ENCODE assay signal across 12 mouse cellular contexts in genomic region chr11:106397656-106398055, GRCm38 (mm10). TPM values are rescaled to one million over a fixed set of nuclear protein-coding genes. Genes with fewer than 3 reads are reported as not detected.
DNase-seq lines count a peak whose midpoint lies in the region; ATAC-seq and TF ChIP-seq lines count a peak whose summit lies in the region.
"Had no signal": no experiment of that assay in that cellular context is flagged by ENCODE, and none has a peak within 500 bp of the region (broad histone marks: within the 10 kb centered on the region; RNA-seq: fewer than 3 reads in every experiment).

No protein-coding gene starts in this region.

- peak; percentile 1 for DNase-seq in forebrain, postnatal 0 days
- DNase-seq in lung, adult 2 months = no peak
- no peak for DNase-seq in lung, postnatal 14 days
- DNase-seq in R1 (ENCODE audit: low read depth, low spot score) = peak; percentile 41
- DNase-seq in adrenal gland, postnatal 10 days = no peak
- DNase-seq in urinary bladder, postnatal 36 days (ENCODE audit: low spot score in 2 of 2) = no peak
- DNase-seq: right cerebral cortex, postnatal 25 days had no signal

- WGBS in forebrain, postnatal 0 days = 85% methylated on average over 3 of the region's 3 CpGs
- WGBS in forebrain, embryonic 15.5 days = 94% methylated on average over 3 of the region's 3 CpGs
- WGBS in lung, adult 2 months = 89% methylated on average over 3 of the region's 3 CpGs

- no peak for ATAC-seq in forebrain, postnatal 0 days
- ATAC-seq in forebrain, embryonic 15.5 days (replicated peaks) = no peak
- ATAC-seq in megakaryocyte progenitor cell, adult 5-6 weeks (replicated peaks; ENCODE audit: poor library complexity) = peak; percentile 74

- no peak overlapping the region for H3K4me2 ChIP-seq in forebrain, postnatal 0 days (ENCODE audit: low read depth)
- no peak overlapping the region for H3K4me2 ChIP-seq in forebrain, embryonic 15.5 days (replicated peaks)
- H3K4me2 ChIP-seq: limb, embryonic 12.5 days had no signal

- no peak overlapping the region for H3K9ac ChIP-seq in forebrain, postnatal 0 days
- no peak overlapping the region for H3K9ac ChIP-seq in forebrain, embryonic 15.5 days (replicated peaks)
- H3K9ac ChIP-seq: limb, embryonic 12.5 days had no signal

- H3K36me3 ChIP-seq in forebrain, postnatal 0 days (ENCODE audit: insufficient read depth) = peaks cover 32% of the 10 kb centered on the region
- peaks cover 22% of the 10 kb centered on the region for H3K36me3 ChIP-seq in forebrain, embryonic 15.5 days

- no peak overlapping the region for H3K4me3 ChIP-seq in forebrain, postnatal 0 days (ENCODE audit: low read depth, low read length)
- no peak overlapping the region for H3K4me3 ChIP-seq in forebrain, embryonic 15.5 days
- H3K4me3 ChIP-seq in lung, adult 2 months (replicated peaks; ENCODE audit: extremely low read depth, low read depth, low read length) = no peak overlapping the region
- H3K4me3 ChIP-seq: limb, embryonic 12.5 days had no signal

- peak; percentile 47 for TF ChIP-seq CTCF in forebrain, postnatal 0 days (IDR thresholded peaks at IDR 0.05; ENCODE audit: low read depth)
- TF ChIP-seq CTCF in lung, adult 2 months (IDR thresholded peaks at IDR 0.05; ENCODE audit: insufficient read depth, low read length) = peak; percentile 32; the same call in 1 of the 2 replicates

- no peaks in the 10 kb centered on the region for H3K9me3 ChIP-seq in forebrain, postnatal 0 days (ENCODE audit: low read length)
- no peaks in the 10 kb centered on the region for H3K9me3 ChIP-seq in forebrain, embryonic 15.5 days
- H3K9me3 ChIP-seq: limb, embryonic 12.5 days had no signal

- no peaks in the 10 kb centered on the region for H3K27me3 ChIP-seq in forebrain, postnatal 0 days (ENCODE audit: insufficient read depth, low read length)
- H3K27me3 ChIP-seq in forebrain, embryonic 15.5 days = no peaks in the 10 kb centered on the region
- H3K27me3 ChIP-seq: limb, embryonic 12.5 days had no signal

- no peaks in the 10 kb centered on the region for H3K4me1 ChIP-seq in forebrain, postnatal 0 days (ENCODE audit: insufficient read depth)
- H3K4me1 ChIP-seq in forebrain, embryonic 15.5 days = no peaks in the 10 kb centered on the region
- H3K4me1 ChIP-seq in lung, adult 2 months (ENCODE audit: control insufficient read depth, insufficient read depth, low read length) = no peaks in the 10 kb centered on the region
- H3K4me1 ChIP-seq: limb, embryonic 12.5 days had no signal

- H3K27ac ChIP-seq in forebrain, postnatal 0 days (ENCODE audit: low read depth, low read length) = no peak overlapping the region
- H3K27ac ChIP-seq in forebrain, embryonic 15.5 days (replicated peaks) = no peak overlapping the region
- H3K27ac ChIP-seq: limb, embryonic 12.5 days had no signal

- no peak for TF ChIP-seq POLR2A in lung, adult 2 months (IDR thresholded peaks at IDR 0.05; ENCODE audit: borderline replicate concordance, extremely low read depth, low read depth, low read length)

RNA-seq across cellular contexts. Expression of gene Icam2, which starts 9.8 kb away (rescaled TPM):
- 4.6 and 8.3 TPM in 2 replicates for total RNA-seq in forebrain, postnatal 0 days (2014; rRNA removed)
- 7.0 and 9.1 TPM in 2 replicates for polyA plus RNA-seq in forebrain, postnatal 0 days (2015; fragmentation: Nextera tagmentation; extraction: Ambion mirVana)
- 11.3 and 13.9 TPM in 2 replicates for polyA plus RNA-seq in forebrain, embryonic 15.5 days (2015; fragmentation: Nextera tagmentation; extraction: Ambion mirVana)
- 294 and 318 TPM in 2 replicates for polyA plus RNA-seq in lung, adult 2 months (2012; rRNA removed)
- total RNA-seq in megakaryocyte progenitor cell, adult 5-6 weeks (2015) = 59.9 and 60.3 TPM in 2 replicates
- 87.1 and 123 TPM in 2 replicates for total RNA-seq in megakaryocyte progenitor cell, adult 5-6 weeks (2017)
- 10 to 100 TPM; 28.0 to 31.9 TPM for total RNA-seq in adrenal gland, postnatal 10 days (2021)

RNA-seq across cellular contexts. Expression of gene Prr29, which starts 32.4 kb away (rescaled TPM):
- 0.23 TPM in 1 of 2 replicates, not detected in the other for total RNA-seq in forebrain, postnatal 0 days (2014; rRNA removed)
- 0.69 TPM in 1 of 2 replicates, not detected in the other for polyA plus RNA-seq in forebrain, postnatal 0 days (2015; fragmentation: Nextera tagmentation; extraction: Ambion mirVana)
- not detected in 2 replicates for polyA plus RNA-seq in forebrain, embryonic 15.5 days (2015; fragmentation: Nextera tagmentation; extraction: Ambion mirVana)
- polyA plus RNA-seq in lung, adult 2 months (2012; rRNA removed) = 27.3 and 30.4 TPM in 2 replicates
- total RNA-seq in megakaryocyte progenitor cell, adult 5-6 weeks (2015) = not detected in 2 replicates
- total RNA-seq in megakaryocyte progenitor cell, adult 5-6 weeks (2017) = not detected in 2 replicates
- total RNA-seq in adrenal gland, postnatal 10 days (2021) = 1 to 10 TPM in 1 of 2 experiments, not detected in 1; 1.2 TPM
- total RNA-seq: common myeloid progenitor, adult 5-6 weeks; ES-E14 had no signal
- polyA plus RNA-seq: limb, embryonic 12.5 days had no signal

RNA-seq across cellular contexts. Expression of gene Scn4a, which starts 44.6 kb away (rescaled TPM):
- not detected in 2 replicates for total RNA-seq in forebrain, postnatal 0 days (2014; rRNA removed)
- 0.06 TPM in 1 of 2 replicates, not detected in the other for polyA plus RNA-seq in forebrain, postnatal 0 days (2015; fragmentation: Nextera tagmentation; extraction: Ambion mirVana)
- not detected in 2 replicates for polyA plus RNA-seq in forebrain, embryonic 15.5 days (2015; fragmentation: Nextera tagmentation; extraction: Ambion mirVana)
- polyA plus RNA-seq in lung, adult 2 months (2012; rRNA removed) = 1.1 and 4.2 TPM in 2 replicates
- 0.12 TPM in 1 of 2 replicates, not detected in the other for total RNA-seq in megakaryocyte progenitor cell, adult 5-6 weeks (2015)
- 0.03 TPM in 1 of 2 replicates, not detected in the other for total RNA-seq in megakaryocyte progenitor cell, adult 5-6 weeks (2017)
- 10 to 100 TPM in 1 of 2 experiments, 1 to 10 TPM in 1; 2.0 to 13.3 TPM for total RNA-seq in adrenal gland, postnatal 10 days (2021)

Comparison
In these comparisons a context has a peak if more than half of its experiments do, and no peak if none do; other contexts are left out.
1. DNase-seq: peak in forebrain, postnatal 0 days (single experiment) and R1 (single experiment); none in lung, adult 2 months (single experiment), lung, postnatal 14 days (single experiment), adrenal gland, postnatal 10 days (single experiment) and urinary bladder, postnatal 36 days (0 of 2).